Mouse (Mus musculus) spleen, adult 2 months (tissue): ENCODE results near the gene Slc23a2.

ENCODE experiments used
- CTCF ChIP-seq: fragments of 200-500 bp; IDR thresholded peaks from 2 replicates; pipeline ENCODE4 v1.5.1; 2011; ENCODE audit warnings: mild to moderate bottlenecking, inconsistent platforms; ENCODE audit not compliant: insufficient read depth, insufficient read length, insufficient replicate concordance; ENCODE audit errors: extremely low read depth
- POLR2A ChIP-seq: fragments of 200-500 bp; IDR thresholded peaks from 2 replicates; pipeline ENCODE4 v1.6.1; 2011; ENCODE audit warnings: low read depth, low read length, inconsistent platforms

- TF ChIP-seq CTCF (no peak), POLR2A (no peak)
Observed at GRCm38 (mm10) chr2:132018156-132018555, 126.8 kb downstream of the Slc23a2 start.
